Mouse (Mus musculus): ENCODE measurements around the gene Psmb3.
"Not testable (repeated sequence)": the region's sequence is repeated elsewhere in the genome, so short reads cannot be mapped to it uniquely, and the experiment has no call there.

Gene Psmb3

DNA sequence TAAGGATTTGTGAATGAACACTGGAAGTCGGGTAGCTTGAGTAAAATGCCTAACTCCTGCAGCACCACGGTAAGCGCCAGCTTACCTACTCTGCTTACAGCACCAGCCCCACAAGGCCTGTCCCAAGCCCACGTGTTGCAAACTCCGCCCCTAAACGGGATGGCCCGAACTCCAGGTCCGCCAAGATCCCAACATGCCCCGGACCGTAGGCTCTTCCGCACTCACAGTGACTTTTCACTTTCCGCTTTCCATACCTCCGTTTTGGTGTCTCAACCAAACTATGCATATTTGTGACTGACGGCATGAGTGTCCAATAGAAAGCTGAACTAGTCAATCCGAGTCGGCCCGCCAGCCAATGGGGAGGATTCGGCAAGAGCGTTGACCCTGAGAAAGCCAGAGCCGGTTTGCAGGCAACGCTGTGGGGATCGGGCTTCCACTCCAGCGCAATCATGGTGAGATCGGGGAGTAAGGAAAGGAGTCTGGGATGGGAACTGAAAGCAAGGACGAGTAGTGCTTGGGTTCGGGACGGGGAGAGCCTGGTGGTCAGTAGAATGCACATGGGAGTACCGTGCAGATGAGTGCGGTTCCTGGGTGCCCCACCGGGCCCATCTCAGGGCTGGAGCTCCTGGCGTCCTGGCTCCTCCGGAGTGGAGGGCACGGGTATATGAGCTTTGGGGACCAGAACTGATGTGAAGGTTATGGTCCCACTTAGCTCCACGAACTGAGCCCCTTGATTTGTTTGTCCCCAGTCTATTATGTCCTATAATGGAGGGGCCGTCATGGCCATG is at the start of gene Psmb3:
TSS of gene Psmb3 (plus strand) at position 361 of the 788 bp plus-strand sequence.
- peak; percentile 98 for DNase-seq

GRCm38 (mm10) chr11:97654210-97654609 is 49.0 kb upstream of the Psmb3 start:
- no peak for DNase-seq

DNA sequence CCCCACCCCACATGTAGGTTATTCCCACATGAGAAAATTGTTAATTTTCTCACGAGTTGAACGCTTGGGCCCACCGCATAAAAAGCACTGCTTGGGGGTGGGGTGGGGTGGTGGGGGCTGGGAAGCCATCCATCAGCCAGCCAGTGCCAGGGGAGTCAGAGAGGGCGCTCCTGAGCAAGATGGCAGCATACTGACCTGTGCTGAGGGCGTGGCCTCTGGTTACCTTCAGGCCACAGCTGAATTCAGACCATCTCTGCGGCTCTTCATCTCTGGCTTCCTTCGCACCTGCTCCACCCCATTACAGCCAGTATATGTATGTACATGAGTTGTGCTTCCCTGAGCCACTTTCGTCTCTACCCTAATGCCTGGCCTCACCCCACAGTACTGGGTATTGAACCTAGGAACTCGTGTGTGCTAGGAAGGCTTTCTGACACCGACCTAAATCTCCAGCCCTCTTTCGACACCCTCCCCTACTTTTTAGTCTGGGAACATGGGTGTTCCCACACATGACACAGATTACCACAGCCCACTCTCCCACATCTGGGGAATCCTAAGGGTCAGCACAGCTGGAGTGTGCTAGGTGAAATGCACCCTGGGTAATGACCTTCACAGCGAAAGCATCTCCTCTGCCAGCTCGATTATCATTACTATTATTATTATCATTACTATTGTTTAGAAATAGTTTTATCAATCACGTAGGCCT is 46.8 kb upstream of the Psmb3 start:
- DNase-seq: no peak

DNA sequence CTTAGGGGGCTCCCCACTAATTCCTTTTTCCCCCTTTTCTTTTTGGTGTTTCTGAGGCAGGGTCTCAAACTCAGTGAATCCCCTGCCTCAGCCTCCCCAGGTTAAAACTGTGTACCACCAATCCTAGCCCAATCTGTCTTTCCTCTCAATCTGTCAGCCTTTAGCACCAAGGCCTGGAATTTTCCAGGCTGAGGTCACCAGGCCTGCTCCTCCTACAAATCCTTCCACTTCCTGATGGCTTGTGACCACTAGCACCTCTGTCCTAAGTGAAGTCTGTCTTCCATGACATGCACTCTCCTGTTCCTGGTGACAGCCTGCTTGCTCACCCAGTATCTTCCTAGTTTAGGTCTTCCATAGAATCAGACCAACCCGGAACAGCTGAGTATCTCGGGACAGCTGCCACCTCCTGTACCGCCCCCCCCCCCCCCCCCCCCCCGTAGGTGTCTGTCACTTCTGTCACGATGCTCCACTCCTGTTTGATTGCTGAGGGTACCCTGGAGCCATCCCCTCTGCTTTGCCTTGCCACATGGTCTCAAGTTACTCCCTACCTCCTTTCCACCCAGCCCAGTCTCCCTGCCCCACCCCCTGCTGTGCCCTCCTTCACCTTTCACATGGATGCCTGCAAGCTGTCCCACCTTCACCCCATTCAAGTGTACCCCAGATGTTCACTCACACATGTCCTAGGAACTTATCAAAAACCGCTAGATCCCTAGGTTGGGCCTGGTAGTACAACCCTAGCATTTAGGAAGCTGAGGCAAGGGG is 45.8 kb upstream of the Psmb3 start:
- DNase-seq: no peak

- not testable (repeated sequence) for DNase-seq
These were observed 45.2 kb upstream of the Psmb3 start for GRCm38 (mm10) chr11:97657967-97658366.

- no peak for DNase-seq
These were observed 44.4 kb upstream of the Psmb3 start for GRCm38 (mm10) chr11:97658751-97659266.

- DNase-seq: no peak
These were observed 43.8 kb upstream of the Psmb3 start for GRCm38 (mm10) chr11:97659267-97659989.

GRCm38 (mm10) chr11:97659990-97660714 is 43.0 kb upstream of the Psmb3 start:
- peak; percentile 83 for DNase-seq

DNA sequence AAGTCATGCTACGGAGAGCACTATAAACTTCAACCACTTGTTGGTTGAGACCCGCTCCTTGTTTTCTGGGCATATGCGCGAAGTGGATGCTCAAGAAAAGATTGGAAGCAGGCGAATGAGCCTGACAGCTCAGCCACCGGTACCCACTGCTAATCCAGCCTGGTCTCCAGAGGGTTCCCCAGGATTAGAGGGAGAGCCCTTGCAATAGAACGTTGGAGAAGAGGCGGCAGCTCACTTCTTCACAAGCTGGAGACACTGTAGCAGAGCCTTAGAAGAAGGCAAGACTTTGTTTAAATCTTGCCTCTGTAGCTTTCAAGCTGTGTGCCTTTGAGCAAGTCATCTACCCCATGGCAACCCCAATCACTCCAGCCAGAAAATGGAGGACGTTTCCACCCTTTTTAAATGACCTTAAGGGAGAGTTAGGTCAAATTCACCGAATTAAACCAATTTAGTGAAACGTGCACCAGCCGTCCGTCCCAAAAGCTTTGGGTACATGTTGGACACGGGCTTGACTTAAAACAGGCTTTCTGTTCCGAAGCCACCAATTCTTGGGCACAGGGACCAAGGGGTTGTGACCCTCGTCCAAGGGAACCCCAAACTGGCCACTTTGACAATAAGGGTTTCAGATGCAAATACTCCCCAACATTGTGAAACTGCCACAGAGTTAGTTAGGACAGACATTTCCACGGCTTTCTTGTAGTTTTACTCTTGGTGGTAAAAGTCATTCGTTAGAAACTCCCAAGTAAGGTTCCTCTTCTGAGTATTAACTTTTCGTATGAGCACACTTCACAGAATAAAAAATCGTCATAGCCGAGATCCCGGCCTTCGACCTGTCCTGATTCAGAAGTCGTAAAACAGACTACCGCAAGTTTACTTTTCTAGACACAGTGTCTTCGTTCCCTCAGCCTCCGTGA is 42.2 kb upstream of the Psmb3 start:
- peak; percentile 19 for DNase-seq

DNA sequence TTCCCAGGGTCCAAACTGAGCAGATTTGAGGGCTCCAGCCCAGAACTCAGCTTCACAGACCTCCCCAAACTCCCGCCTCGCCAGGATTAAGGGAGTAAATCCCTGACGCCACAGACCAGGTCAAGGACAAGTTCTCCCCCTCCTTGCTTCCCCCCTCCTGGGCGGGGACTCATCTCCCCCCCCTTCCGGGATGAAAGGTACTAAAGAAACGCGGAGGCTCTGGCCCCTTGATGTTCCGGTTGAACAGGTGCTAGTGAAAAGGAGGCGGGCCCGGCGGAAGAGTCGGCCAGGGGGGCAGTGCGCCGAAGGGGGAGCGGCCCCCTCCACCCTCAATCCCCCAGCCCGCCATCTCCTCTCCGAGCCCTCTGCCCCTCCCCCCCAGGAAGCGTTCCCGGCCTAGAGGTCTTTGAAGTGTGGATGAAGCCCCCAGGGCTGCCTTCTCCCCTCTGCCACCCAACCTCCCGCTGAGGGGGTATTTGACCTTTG is 41.5 kb upstream of the Psmb3 start:
- DNase-seq: peak; percentile 84

DNA sequence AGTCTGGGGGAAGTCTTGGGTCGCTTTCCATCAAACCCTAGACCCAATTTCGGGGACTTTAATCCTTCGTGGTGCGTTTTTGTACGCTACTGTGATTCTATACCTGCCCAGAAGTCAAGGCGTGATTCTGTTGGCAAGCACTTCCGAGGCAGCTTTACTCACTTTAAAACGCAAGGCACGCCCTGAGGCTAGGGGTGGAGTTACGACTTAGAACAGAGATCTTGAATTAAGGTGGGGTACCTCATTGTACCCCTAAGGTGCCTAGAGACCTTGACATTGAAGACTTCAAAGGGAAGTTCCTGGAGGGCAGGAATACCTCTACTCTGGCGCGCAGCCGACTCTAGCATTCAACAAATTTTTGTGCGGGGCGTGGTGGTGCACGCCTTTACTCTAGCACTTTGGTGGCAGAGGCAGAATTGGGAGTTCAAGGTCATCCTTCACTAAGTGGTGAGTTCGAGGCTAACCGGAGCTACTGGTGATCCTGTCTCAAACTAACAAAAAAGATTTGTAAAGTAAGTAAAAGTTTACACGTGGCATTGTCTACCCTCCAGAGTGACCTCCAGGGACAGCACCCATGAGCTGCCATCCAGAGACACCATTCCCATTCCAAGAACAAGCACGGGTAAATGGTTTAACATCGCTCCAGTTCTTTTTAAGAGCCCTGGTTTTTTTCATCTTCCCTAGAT is 40.8 kb upstream of the Psmb3 start:
- DNase-seq: peak; percentile 59

DNA sequence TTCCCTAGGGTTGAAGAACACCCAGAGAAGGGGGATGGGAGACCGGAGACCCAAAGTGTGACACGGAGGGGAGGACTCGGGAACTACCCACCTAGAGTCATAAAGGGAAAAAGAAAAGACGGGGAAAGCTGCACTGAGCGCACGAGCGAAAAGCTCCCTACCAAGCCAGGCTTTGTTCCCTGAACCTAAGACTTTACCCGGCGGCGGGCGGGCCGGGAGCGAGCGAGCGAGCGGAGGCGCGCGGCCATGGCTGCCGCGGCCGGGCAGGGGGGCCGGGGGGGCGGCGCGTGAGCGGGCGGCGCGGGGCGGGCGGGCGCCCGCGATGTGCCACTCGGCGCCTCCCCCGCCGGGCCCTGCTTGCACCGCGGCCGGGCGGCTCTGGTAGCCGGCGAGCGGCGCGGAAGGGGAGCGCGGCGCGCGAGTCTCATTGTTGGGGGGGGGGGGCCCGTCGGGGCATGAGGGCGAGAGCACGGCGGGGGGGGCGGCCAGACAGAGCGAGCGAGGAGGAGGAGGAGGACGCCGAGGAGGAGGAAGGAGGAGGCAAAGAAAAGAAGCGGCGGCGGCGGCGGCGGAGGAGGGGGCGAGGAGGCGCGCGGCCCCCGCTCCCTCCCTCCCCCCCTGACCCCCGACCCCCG is 40.2 kb upstream of the Psmb3 start, which contains the start of gene Mllt6:
TSS of gene Mllt6 (plus strand) at position 522 of the 635 bp plus-strand sequence.
- DNase-seq: peak; percentile 76

DNA sequence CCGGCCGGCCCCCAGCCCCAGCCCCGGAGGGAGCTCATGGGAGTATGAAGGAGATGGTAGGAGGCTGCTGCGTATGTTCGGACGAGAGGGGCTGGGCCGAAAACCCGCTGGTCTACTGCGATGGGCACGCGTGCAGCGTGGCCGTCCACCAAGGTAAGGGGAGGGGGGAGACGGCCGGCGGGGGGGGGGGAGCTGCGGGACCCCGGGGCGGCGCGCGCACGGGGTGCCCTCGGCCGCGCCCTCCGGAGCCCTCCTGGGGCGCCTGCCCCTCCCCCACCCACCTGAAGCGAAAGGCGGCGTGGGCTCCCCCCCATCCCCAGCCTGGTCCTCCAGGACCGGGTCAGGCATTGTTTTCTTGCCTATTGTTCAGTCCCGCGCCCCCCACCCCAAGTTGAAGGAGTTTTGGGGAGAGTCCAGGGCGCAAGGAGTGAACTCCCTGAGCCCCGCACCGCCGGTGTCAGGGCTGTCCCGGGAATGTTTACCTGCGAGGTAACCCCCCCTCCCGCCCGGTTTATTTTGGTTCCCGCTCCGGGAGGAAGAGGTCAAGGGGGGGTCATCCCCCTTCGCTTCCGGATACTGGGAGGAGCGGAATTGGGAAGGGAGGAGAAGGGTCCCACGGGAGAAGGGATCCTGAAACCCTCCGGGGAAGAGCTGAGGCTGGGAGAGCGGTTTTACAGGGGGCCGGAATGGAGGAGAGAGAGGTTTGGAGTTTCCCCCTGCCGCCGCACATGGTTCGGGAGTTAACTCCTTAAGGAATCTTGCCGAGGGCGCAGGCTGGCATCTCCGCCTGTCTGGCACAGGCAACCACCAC is 39.5 kb upstream of the Psmb3 start:
- DNase-seq: peak; percentile 50

DNA sequence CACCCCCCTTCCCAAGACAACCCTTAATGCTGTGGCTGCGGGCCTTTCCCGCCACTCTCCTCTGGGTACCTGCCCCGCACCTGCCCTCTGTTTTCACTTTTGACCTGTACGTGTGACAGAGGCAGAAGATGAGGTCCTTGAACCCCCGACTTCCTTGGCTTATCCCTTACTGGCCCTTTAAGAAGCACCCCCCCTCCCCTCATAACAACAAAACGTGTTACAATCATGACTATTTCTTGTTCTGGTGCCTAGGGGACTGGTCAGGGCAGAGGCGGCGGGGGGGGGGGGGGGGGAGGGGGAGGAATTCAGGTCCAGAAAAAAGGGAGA is 38.9 kb upstream of the Psmb3 start:
- peak; percentile 33 for DNase-seq

- DNase-seq: peak; percentile 59
These were observed 38.4 kb upstream of the Psmb3 start for GRCm38 (mm10) chr11:97664771-97665240.

DNA sequence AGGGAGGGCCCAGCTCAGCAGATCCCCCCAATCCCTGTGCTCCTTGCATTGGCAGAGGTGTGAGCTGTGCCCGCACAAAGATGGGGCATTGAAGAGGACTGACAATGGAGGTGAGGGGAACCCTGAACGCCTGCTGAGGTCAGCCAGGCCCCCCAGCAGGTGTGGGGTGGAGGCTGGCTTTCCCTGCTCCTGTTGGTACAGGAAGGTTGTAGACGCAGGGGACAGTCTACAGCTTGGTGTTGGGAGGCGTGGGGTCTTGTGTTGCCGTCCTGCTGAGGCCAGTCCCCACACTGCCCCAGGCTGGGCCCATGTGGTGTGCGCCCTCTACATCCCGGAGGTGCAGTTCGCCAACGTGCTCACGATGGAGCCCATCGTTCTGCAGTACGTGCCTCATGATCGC is 37.8 kb upstream of the Psmb3 start:
- DNase-seq: no peak

- DNase-seq: no peak
These were observed 37.0 kb upstream of the Psmb3 start for GRCm38 (mm10) chr11:97666221-97666620.

GRCm38 (mm10) chr11:97666794-97667193 is 36.4 kb upstream of the Psmb3 start:
- no peak for DNase-seq
